ENCODE assay signal across 11 mouse cellular contexts in genomic region chr2:51056141-51056731, GRCm38 (mm10).
DNase-seq lines count a peak whose midpoint lies in the region; ATAC-seq and TF ChIP-seq lines count a peak whose summit lies in the region.
"Had no signal": no experiment of that assay in that cellular context is flagged by ENCODE, and none has a peak within 500 bp of the region (broad histone marks: within the 10 kb centered on the region; RNA-seq: fewer than 3 reads in every experiment).

No protein-coding gene starts in this region.

- H3K4me1 ChIP-seq in intestine, embryonic 15.5 days (replicated peaks) = 0 out of 2 replicates have a peak, but pooled peaks cover 2% of the 10 kb centered on the region
- H3K4me1 ChIP-seq in limb, embryonic 11.5 days (ENCODE audit: control insufficient read depth, insufficient read depth, low read length) = no peaks in the 10 kb centered on the region; the same call in 1 of the 2 replicates

- H3K4me2 ChIP-seq in intestine, embryonic 15.5 days (replicated peaks) = no peak overlapping the region
- no peak overlapping the region for H3K4me2 ChIP-seq in limb, embryonic 11.5 days (ENCODE audit: low read depth, severe bottlenecking)

- no peak overlapping the region for H3K27ac ChIP-seq in intestine, embryonic 15.5 days
- H3K27ac ChIP-seq in limb, embryonic 11.5 days (replicated peaks; ENCODE audit: low read depth, low read length) = no peak overlapping the region

- no peak for TF ChIP-seq CTCF in Patski (IDR thresholded peaks at IDR 0.05)

- CTCF ChIA-PET in Patski (lab: Charles Lee) = no interaction called here

- peak; percentile 39 for ATAC-seq in Patski
- peak; percentile 95 for ATAC-seq in intestine, embryonic 15.5 days
- peak; percentile 57; the same call in 1 of the 2 replicates for ATAC-seq in limb, embryonic 11.5 days (ENCODE audit: insufficient number of reproducible peaks, low FRiP score, low TSS enrichment, low read depth)
- no peak for ATAC-seq in frontal cortex, adult (ENCODE audit: low TSS enrichment)
- ATAC-seq: inflammation-experienced regulatory T-cells, adult 6 months had no signal

- no peak overlapping the region for H3K9ac ChIP-seq in intestine, embryonic 15.5 days
- H3K9ac ChIP-seq in limb, embryonic 11.5 days (ENCODE audit: low read length) = no peak overlapping the region

- in situ Hi-C loops in Patski (cut with MboI; ENCODE audit: low pct_unique_long_range_greater_than_20kb) = no loop called here

- 35% methylated on average over 8 of the region's 8 CpGs for WGBS in intestine, embryonic 15.5 days
- WGBS in limb, embryonic 11.5 days = 37% methylated on average over 8 of the region's 8 CpGs

- DNase-seq in 3T3-L1 (ENCODE audit: low read depth, low spot score) = peak; percentile 86
- peak; percentile 39 for DNase-seq in Patski (ENCODE audit: low read depth, low spot score)
- DNase-seq in limb, embryonic 11.5 days (ENCODE audit: low spot score) = peak; percentile 55
- no peak for DNase-seq in cerebellum, adult 11 months
- no peak for DNase-seq in testis, postnatal 14 days (ENCODE audit: low spot score)
- DNase-seq in right cerebral cortex, postnatal 14 days = no peak
- DNase-seq: cerebellum, adult 18-20 months; thymus, postnatal 14 days had no signal

- POLR2A ChIA-PET in Patski (lab: Charles Lee) = no interaction called here

- H3K27me3 ChIP-seq in Patski = no peaks in the 10 kb centered on the region
- H3K27me3 ChIP-seq in intestine, embryonic 15.5 days (replicated peaks) = no peaks in the 10 kb centered on the region
- H3K27me3 ChIP-seq in limb, embryonic 11.5 days (ENCODE audit: control insufficient read depth, insufficient read depth, low read length) = no peaks in the 10 kb centered on the region

- H3K4me3 ChIP-seq in intestine, embryonic 15.5 days (replicated peaks) = no peak overlapping the region
- no peak overlapping the region for H3K4me3 ChIP-seq in limb, embryonic 11.5 days (ENCODE audit: low read depth, low read length)

- no peaks in the 10 kb centered on the region for H3K9me3 ChIP-seq in intestine, embryonic 15.5 days
- no peaks in the 10 kb centered on the region for H3K9me3 ChIP-seq in limb, embryonic 11.5 days (ENCODE audit: control insufficient read depth, low read length)

- no peaks in the 10 kb centered on the region for H3K36me3 ChIP-seq in intestine, embryonic 15.5 days
- H3K36me3 ChIP-seq in limb, embryonic 11.5 days (ENCODE audit: control insufficient read depth, insufficient read depth, low read length) = no peaks in the 10 kb centered on the region

Comparison
In these comparisons a context has a peak if more than half of its experiments do, and no peak if none do; other contexts are left out.
1. DNase-seq: peak in 3T3-L1 (single experiment), Patski (single experiment) and limb, embryonic 11.5 days (single experiment); none in cerebellum, adult 11 months (single experiment), testis, postnatal 14 days (single experiment) and right cerebral cortex, postnatal 14 days (single experiment).